Mouse (Mus musculus) liver, postnatal 0 days (tissue): ENCODE results near the gene Mgat5.

ENCODE experiments used
- CTCF ChIP-seq: sonication (generic); IDR thresholded peaks from 2 replicates; pipeline ENCODE4 v1.5.1; 2016; ENCODE audit warnings: antibody characterized with exemption, low read depth
- EP300 ChIP-seq: IDR thresholded peaks from 2 replicates; pipeline ENCODE4 v1.6.1; 2016; ENCODE audit warnings: antibody characterized with exemption, low read depth, mild to moderate bottlenecking

DNA sequence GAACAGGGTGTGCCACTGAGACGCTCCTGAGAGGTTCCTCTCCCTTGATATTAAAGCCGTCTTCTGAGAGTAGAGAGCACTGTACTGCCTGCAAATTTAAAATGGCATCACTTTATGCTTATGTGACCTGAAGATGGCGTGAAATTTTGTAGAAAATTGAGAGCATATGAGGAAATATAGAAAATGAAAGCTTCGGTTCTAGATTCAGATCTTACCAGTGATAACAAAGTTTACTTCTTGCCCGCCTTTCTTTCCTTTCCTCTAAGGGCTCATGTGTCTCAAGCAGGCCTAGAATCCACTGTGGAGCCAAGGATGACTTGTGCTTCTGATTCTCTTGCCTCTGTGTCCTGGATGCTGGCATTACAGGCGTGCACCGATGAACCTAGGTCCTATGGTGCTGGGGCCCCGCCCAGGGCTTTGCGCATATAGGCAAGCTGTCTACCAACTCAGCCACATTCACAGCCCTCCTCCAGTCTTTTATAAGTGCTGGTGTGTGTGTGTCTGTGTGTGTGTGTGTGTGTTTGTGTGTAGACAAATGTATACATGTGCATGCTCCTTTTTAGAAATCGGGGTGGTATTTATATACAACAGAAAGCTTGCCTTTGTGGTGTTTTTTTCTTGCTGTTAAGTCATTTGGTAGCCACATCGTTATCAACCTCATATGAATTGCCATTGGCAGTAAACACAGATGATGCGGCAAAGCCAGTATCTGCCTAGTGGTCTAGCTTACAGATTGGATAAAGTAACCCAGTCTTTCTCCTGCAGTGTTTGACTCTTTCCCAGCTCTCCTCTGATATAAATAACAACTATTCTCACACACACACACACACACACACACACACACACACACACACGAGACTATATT lies 111.2 kb downstream of the Mgat5 start:
- TF ChIP-seq CTCF, result no peak
- no peak for TF ChIP-seq EP300
